Mouse (Mus musculus) naive thymus-derived CD4-positive, alpha-beta T cell, adult 2 months (primary cell): ENCODE measurements around the gene Gm7030.
A peak's percentile ranks its signal among the peaks of the same experiment; 100 is the strongest.
"Not testable (repeated sequence)": the region's sequence is repeated elsewhere in the genome, so short reads cannot be mapped to it uniquely, and the experiment has no call there.

Source experiments
- DNase-seq: peaks from one replicate; pipeline ENCODE4 v3.0.0-alpha.2; 2011; ENCODE audit warnings: low read depth

The Gm7030 gene

GRCm38 (mm10) chr17:36135421-36136231 lies 6.4 kb upstream of the Gm7030 start:
- DNase-seq = not testable (repeated sequence)

- DNase-seq = peak; percentile 69
Observed at GRCm38 (mm10) chr17:36131516-36132265, 2.5 kb upstream of the Gm7030 start.

GRCm38 (mm10) chr17:36128525-36128924 lies 700 bp downstream of the Gm7030 start:
- DNase-seq = not testable (repeated sequence)

- not testable (repeated sequence) for DNase-seq
Observed at GRCm38 (mm10) chr17:36124111-36124510, 5.1 kb downstream of the Gm7030 start.

GRCm38 (mm10) chr17:36121352-36122020 lies 7.7 kb downstream of the Gm7030 start, which contains the start of gene Gm19684:
Gene Gm19684, plus strand, starts transcription at chr17:36121678.
- DNase-seq = peak; percentile 96

- DNase-seq = not testable (repeated sequence)
Observed at GRCm38 (mm10) chr17:36120839-36121238, 8.4 kb downstream of the Gm7030 start.

- not testable (repeated sequence) for DNase-seq
Observed at GRCm38 (mm10) chr17:36116545-36116944, 12.7 kb downstream of the Gm7030 start.

- DNase-seq = peak; percentile 78
Observed at GRCm38 (mm10) chr17:36113979-36114593, 15.1 kb downstream of the Gm7030 start.

- DNase-seq = peak; percentile 84
Observed at GRCm38 (mm10) chr17:36111510-36111868, 17.7 kb downstream of the Gm7030 start.

GRCm38 (mm10) chr17:36110641-36111509 lies 18.4 kb downstream of the Gm7030 start:
- peak; percentile 64 for DNase-seq

- not testable (repeated sequence) for DNase-seq
Observed at GRCm38 (mm10) chr17:36110129-36110528, 19.1 kb downstream of the Gm7030 start.

- not testable (repeated sequence) for DNase-seq
Observed at GRCm38 (mm10) chr17:36102091-36102490, 27.1 kb downstream of the Gm7030 start.

- not testable (repeated sequence) for DNase-seq
Observed at GRCm38 (mm10) chr17:36099603-36100002, 29.6 kb downstream of the Gm7030 start.

- no peak for DNase-seq
Observed at GRCm38 (mm10) chr17:36093936-36094335, 35.3 kb downstream of the Gm7030 start.

- DNase-seq = not testable (repeated sequence)
Observed at GRCm38 (mm10) chr17:36092520-36092919, 36.7 kb downstream of the Gm7030 start.

- DNase-seq = not testable (repeated sequence)
Observed at GRCm38 (mm10) chr17:36091933-36092332, 37.3 kb downstream of the Gm7030 start.

GRCm38 (mm10) chr17:36085976-36086375 lies 43.2 kb downstream of the Gm7030 start:
- not testable (repeated sequence) for DNase-seq

GRCm38 (mm10) chr17:36083870-36084451 lies 45.3 kb downstream of the Gm7030 start:
- no peak for DNase-seq

- peak; percentile 70 for DNase-seq
Observed at GRCm38 (mm10) chr17:36083266-36083869, 45.9 kb downstream of the Gm7030 start.
